Mouse (Mus musculus) CH12.LX (cell line): ENCODE measurements around the gene Frmd5. TPM values are rescaled to one million over a fixed set of nuclear protein-coding genes. Genes with fewer than 3 reads are reported as not detected.

ENCODE experiments used
- DNase-seq: peaks from one replicate; pipeline ENCODE4 v3.0.0-alpha.2; 2013; ENCODE audit errors: extremely low read depth
- H3K27ac ChIP-seq: 2 replicates; pipeline ENCODE4 v1.5.1; 2012; ENCODE audit warnings: low read depth, mild to moderate bottlenecking, control low read depth, moderate library complexity; ENCODE audit not compliant: insufficient read depth
- H3K27me3 ChIP-seq: replicated peaks from 2 replicates; pipeline ENCODE3; 2012; ENCODE audit warnings: inconsistent platforms
- H3K36me3 ChIP-seq, 2 experiments: replicated peaks in 1 of 2; 2 replicates each; pipeline versions ENCODE3 to v1.6.1; 2012; ENCODE audit warnings: inconsistent platforms in 1 of 2, low read length in 1 of 2, mild to moderate bottlenecking in 1 of 2, mixed read lengths in 1 of 2, moderate library complexity in 1 of 2; ENCODE audit not compliant: control insufficient read depth in 1 of 2, insufficient read depth in 1 of 2
- H3K4me1 ChIP-seq, 2 experiments: 2 replicates each; pipeline ENCODE4 v1.6.1; 2012; ENCODE audit warnings: inconsistent platforms in 1 of 2, moderate library complexity in 1 of 2; ENCODE audit not compliant: insufficient read depth in 2 of 2, control insufficient read depth in 1 of 2
- H3K4me2 ChIP-seq: 2 replicates; pipeline ENCODE4 v1.6.1; 2012; ENCODE audit warnings: low read depth, mild to moderate bottlenecking, control low read depth; ENCODE audit not compliant: poor library complexity, insufficient read depth, severe bottlenecking
- H3K4me3 ChIP-seq, 3 experiments: fragments of 150-350 bp in 1 of 3; sonication (generic) in 1 of 3; replicated peaks in 1 of 3; 2 replicates each; pipeline versions ENCODE3 to v1.5.1; 2011 to 2012; ENCODE audit warnings: low read depth in 2 of 3, low read length in 2 of 3, mild to moderate bottlenecking in 2 of 3, moderate library complexity in 2 of 3, control low read depth in 1 of 3, improper control_type of control experiment in 1 of 3, inconsistent platforms in 1 of 3, mixed read lengths in 1 of 3; ENCODE audit not compliant: poor library complexity in 1 of 3
- H3K79me2 ChIP-seq: replicated peaks from 2 replicates; pipeline ENCODE4 v1.6.1; 2012; ENCODE audit warnings: mild to moderate bottlenecking, moderate library complexity; ENCODE audit not compliant: control insufficient read depth, poor library complexity, insufficient read depth, severe bottlenecking; ENCODE audit errors: extremely low read depth
- H3K9ac ChIP-seq: 2 replicates; pipeline ENCODE4 v1.6.1; 2012; ENCODE audit warnings: low read depth, mild to moderate bottlenecking, control low read depth, moderate library complexity; ENCODE audit not compliant: insufficient read depth
- H3K9me3 ChIP-seq: replicated peaks from 2 replicates; pipeline ENCODE3; 2012; ENCODE audit warnings: low read length, inconsistent platforms, mixed read lengths
- BHLHE40 ChIP-seq: IDR thresholded peaks from 2 replicates; pipeline ENCODE4 v1.6.1; 2011; ENCODE audit warnings: mild to moderate bottlenecking, low read depth, low read length, improper control_type of control experiment
- CHD1 ChIP-seq: IDR thresholded peaks from 2 replicates; pipeline ENCODE4 v1.6.1; 2012; ENCODE audit warnings: low read depth, low read length, improper control_type of control experiment, inconsistent platforms
- CTCF ChIP-seq, 2 experiments: IDR thresholded peaks in 1 of 2; conservative IDR thresholded peaks in 1 of 2; 2 replicates each; pipeline ENCODE4 v1.5.1; 2011 to 2012; ENCODE audit warnings: low read depth in 2 of 2, low read length in 2 of 2, improper control_type of control experiment in 1 of 2, inconsistent platforms in 1 of 2, mild to moderate bottlenecking in 1 of 2, moderate library complexity in 1 of 2
- ELF1 ChIP-seq: IDR thresholded peaks from 2 replicates; pipeline ENCODE4 v1.6.1; 2014; ENCODE audit warnings: low read depth, mild to moderate bottlenecking, inconsistent platforms, low read length, improper control_type of control experiment
- EP300 ChIP-seq: IDR thresholded peaks from 2 replicates; pipeline ENCODE4 v1.6.1; 2011; ENCODE audit warnings: low read length, improper control_type of control experiment
- ETS1 ChIP-seq: conservative IDR thresholded peaks from 2 replicates; pipeline ENCODE4 v1.6.1; 2012; ENCODE audit warnings: low read depth, mild to moderate bottlenecking, inconsistent platforms, low read length, improper control_type of control experiment, moderate library complexity
- HCFC1 ChIP-seq: IDR thresholded peaks from 2 replicates; pipeline ENCODE4 v1.6.1; 2012; ENCODE audit warnings: low read depth, mild to moderate bottlenecking, inconsistent platforms, low read length, improper control_type of control experiment
- IRF4 ChIP-seq: IDR thresholded peaks from 2 replicates; pipeline ENCODE4 v1.6.1; 2014; ENCODE audit warnings: low read depth, mild to moderate bottlenecking, inconsistent platforms, low read length, improper control_type of control experiment
- JUN ChIP-seq: IDR thresholded peaks from 2 replicates; pipeline ENCODE4 v1.6.1; 2011; ENCODE audit warnings: low read depth, mild to moderate bottlenecking, low read length, improper control_type of control experiment, moderate library complexity; ENCODE audit not compliant: insufficient read depth
- KAT2A ChIP-seq: IDR thresholded peaks from 2 replicates; pipeline ENCODE4 v1.6.1; 2012; ENCODE audit warnings: low read length, improper control_type of control experiment, inconsistent platforms; ENCODE audit not compliant: insufficient replicate concordance
- MAX ChIP-seq: IDR thresholded peaks from 2 replicates; pipeline ENCODE4 v1.6.1; 2011; ENCODE audit warnings: low read length, improper control_type of control experiment
- MAZ ChIP-seq: IDR thresholded peaks from 2 replicates; pipeline ENCODE4 v1.6.1; 2012; ENCODE audit warnings: low read depth, mild to moderate bottlenecking, inconsistent platforms, low read length, improper control_type of control experiment, moderate library complexity
- MXI1 ChIP-seq: IDR thresholded peaks from 2 replicates; pipeline ENCODE4 v1.6.1; 2011; ENCODE audit warnings: mild to moderate bottlenecking, low read depth, low read length, improper control_type of control experiment
- NELFE ChIP-seq: IDR thresholded peaks from 2 replicates; pipeline ENCODE4 v1.6.1; 2011; ENCODE audit warnings: low read depth, low read length, improper control_type of control experiment
- NRF1 ChIP-seq: IDR thresholded peaks from 2 replicates; pipeline ENCODE4 v1.6.1; 2014; ENCODE audit warnings: low read depth, mild to moderate bottlenecking, inconsistent platforms, low read length, improper control_type of control experiment, moderate library complexity
- RAD21 ChIP-seq: IDR thresholded peaks from 2 replicates; pipeline ENCODE4 v1.6.1; 2011; ENCODE audit warnings: low read depth, mild to moderate bottlenecking, low read length, improper control_type of control experiment, moderate library complexity
- SIN3A ChIP-seq: IDR thresholded peaks from 2 replicates; pipeline ENCODE4 v1.6.1; 2012; ENCODE audit warnings: low read length, improper control_type of control experiment, inconsistent platforms
- SMC3 ChIP-seq: IDR thresholded peaks from 2 replicates; pipeline ENCODE4 v1.6.1; 2011; ENCODE audit warnings: low read depth, low read length, improper control_type of control experiment
- TBP ChIP-seq: conservative IDR thresholded peaks from 2 replicates; pipeline ENCODE4 v1.6.1; 2011; ENCODE audit warnings: low read depth, low read length, improper control_type of control experiment
- UBTF ChIP-seq: IDR thresholded peaks from 2 replicates; pipeline ENCODE4 v1.6.1; 2012; ENCODE audit warnings: low read depth, mild to moderate bottlenecking, inconsistent platforms, low read length, improper control_type of control experiment, moderate library complexity
- USF2 ChIP-seq: conservative IDR thresholded peaks from 2 replicates; pipeline ENCODE4 v1.6.1; 2011; ENCODE audit warnings: low read depth, low read length, improper control_type of control experiment
- ZC3H11A ChIP-seq: IDR thresholded peaks from 2 replicates; pipeline ENCODE4 v1.6.1; 2012; ENCODE audit warnings: low read depth, mild to moderate bottlenecking, inconsistent platforms, low read length, improper control_type of control experiment
- ZKSCAN1 ChIP-seq: IDR thresholded peaks from 2 replicates; pipeline ENCODE4 v1.6.1; 2012; ENCODE audit warnings: low read depth, inconsistent platforms, low read length, improper control_type of control experiment, borderline replicate concordance
- ZMIZ1 ChIP-seq: IDR thresholded peaks from 2 replicates; pipeline ENCODE4 v1.6.1; 2012; ENCODE audit warnings: low read depth, mild to moderate bottlenecking, inconsistent platforms, low read length, improper control_type of control experiment
- ZNF384 ChIP-seq: IDR thresholded peaks from 2 replicates; pipeline ENCODE4 v1.6.1; 2012; ENCODE audit warnings: low read depth, low read length, improper control_type of control experiment, inconsistent platforms
- dilution Hi-C: fragments of 300-500 bp; cut with MboI; formaldehyde crosslinking; loops from 2 replicates; pipeline ENCODE4 v1.14.3; 2020; ENCODE audit warnings: low sequenced_read_pairs; ENCODE audit not compliant: extremely low pct_unique_long_range_greater_than_20kb, extremely low pct_ligation_motif_present
- in situ Hi-C: fragments of 300-500 bp; cut with MboI; formaldehyde crosslinking; loops from 3 replicates; pipeline ENCODE4 v1.14.3; 2019; ENCODE audit warnings: low sequenced_read_pairs, low pct_ligation_motif_present, low pct_unique_long_range_greater_than_20kb, mixed read lengths
- polyA plus RNA-seq: library from polyadenylated mRNA; unstranded; fragments of >175 nt; gene quantifications from 2 replicates; pipeline ENCODE4 v1.2.1, GENCODE M21; 2012; ENCODE audit warnings: low read depth; ENCODE audit not compliant: insufficient read length
- total RNA-seq, 2 experiments: library from RNA; depleted of rRNA; stranded (reverse); fragments of 300-350 nt in 1 of 2; fragments of >200 nt in 1 of 2; gene quantifications; 2 replicates each; pipeline ENCODE4 v1.2.3; 2012 to 2014

Frmd5 gene
- total and polyA plus RNA-seq, 3 experiments: 1.9 to 3.5 (median 3.2) TPM

DNA sequence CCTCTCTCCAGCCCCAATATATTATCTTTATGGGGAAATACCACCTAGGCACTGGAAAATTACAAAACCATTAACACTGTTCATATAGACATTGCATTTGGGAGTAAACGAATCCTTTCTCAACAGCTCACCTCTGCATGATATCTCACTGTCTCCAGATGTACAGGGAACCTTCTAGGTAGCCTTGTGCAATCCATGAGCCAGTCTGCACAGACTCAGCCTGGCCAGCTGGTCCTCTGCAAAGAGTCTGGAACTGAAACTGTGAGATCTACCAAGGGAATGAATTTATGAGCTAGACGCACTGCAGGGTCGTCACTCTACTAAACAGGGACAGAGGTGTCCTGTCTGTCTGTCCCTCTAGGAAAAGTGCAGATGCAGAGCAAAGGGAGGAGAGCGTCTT lies 82.0 kb downstream of the Frmd5 start:
- TF ChIP-seq MAX (no peak), ETS1 (no peak), NELFE (no peak), SMC3 (no peak), KAT2A (no peak), BHLHE40 (no peak), ZNF384 (no peak), MAZ (no peak), CHD1 (no peak), SIN3A (no peak), IRF4 (no peak), MXI1 (no peak), RAD21 (no peak), UBTF (no peak), ELF1 (no peak), NRF1 (no peak), ZMIZ1 (no peak), HCFC1 (no peak), CTCF (conservative IDR thresholded peaks at IDR 0.05 in 1 of 2, IDR thresholded peaks at IDR 0.05 in 1 of 2; ENCODE audit: low read depth in 2 of 2, low read length in 2 of 2) (no peak)
- no peak for DNase-seq
- Histone ChIP-seq H3K9me3 (no peaks in the 10 kb centered on the region), H3K4me3 (no peak overlapping the region), H3K79me2 (no peaks in the 10 kb centered on the region), H3K27me3 (no peaks in the 10 kb centered on the region), H3K36me3 (no peaks in the 10 kb centered on the region), H3K4me1 (no peaks in the 10 kb centered on the region), H3K9ac (no peak overlapping the region), H3K27ac (no peak overlapping the region), H3K4me2 (no peak overlapping the region)
- in situ Hi-C loops: no loop called here
- dilution Hi-C loops: no loop called here

DNA sequence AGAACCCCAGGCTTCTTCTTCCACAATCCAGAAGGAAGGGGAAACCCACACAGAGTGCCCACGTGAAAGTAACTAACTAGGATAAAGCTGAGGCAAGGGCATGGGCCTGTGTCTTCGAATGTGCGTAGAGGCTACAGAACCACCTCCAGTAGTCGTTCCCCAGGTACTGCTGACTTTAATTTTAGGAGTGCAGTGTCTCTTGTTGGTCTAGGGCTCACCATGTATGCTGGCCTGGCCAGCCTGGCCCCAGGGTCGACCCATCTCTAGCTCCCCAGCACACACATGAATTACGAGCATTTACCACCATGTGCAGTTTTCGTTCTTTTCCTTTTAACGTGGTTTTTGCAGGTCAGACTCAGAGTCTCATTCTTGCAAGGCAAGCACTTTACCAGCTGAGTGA lies 83.1 kb downstream of the Frmd5 start:
- H3K27me3 ChIP-seq: no peaks in the 10 kb centered on the region
- in situ Hi-C loops: no loop called here
- no peaks in the 10 kb centered on the region for H3K79me2 ChIP-seq
- TF ChIP-seq CHD1 (no peak), MAX (no peak), TBP (no peak), ZKSCAN1 (no peak), KAT2A (no peak), EP300 (no peak), ZC3H11A (no peak), JUN (no peak), UBTF (no peak), USF2 (no peak), NRF1 (no peak), SIN3A (no peak)
- no peak overlapping the region for H3K27ac ChIP-seq
- H3K4me2 ChIP-seq: no peak overlapping the region
- DNase-seq: no peak
- dilution Hi-C loops: no loop called here
- no peak overlapping the region for H3K9ac ChIP-seq
- H3K4me3 ChIP-seq: no peak overlapping the region
- no peaks in the 10 kb centered on the region for H3K4me1 ChIP-seq
- H3K9me3 ChIP-seq: no peaks in the 10 kb centered on the region
- no peaks in the 10 kb centered on the region for H3K36me3 ChIP-seq
